Mouse (Mus musculus) urinary bladder, postnatal 10 days (tissue): Measurements from ENCODE around the gene Acbd3.

Experiments
- DNase-seq: peaks from one replicate; pipeline ENCODE4 v3.0.0; 2022; ENCODE audit warnings: low spot score

The Acbd3 gene

DNA sequence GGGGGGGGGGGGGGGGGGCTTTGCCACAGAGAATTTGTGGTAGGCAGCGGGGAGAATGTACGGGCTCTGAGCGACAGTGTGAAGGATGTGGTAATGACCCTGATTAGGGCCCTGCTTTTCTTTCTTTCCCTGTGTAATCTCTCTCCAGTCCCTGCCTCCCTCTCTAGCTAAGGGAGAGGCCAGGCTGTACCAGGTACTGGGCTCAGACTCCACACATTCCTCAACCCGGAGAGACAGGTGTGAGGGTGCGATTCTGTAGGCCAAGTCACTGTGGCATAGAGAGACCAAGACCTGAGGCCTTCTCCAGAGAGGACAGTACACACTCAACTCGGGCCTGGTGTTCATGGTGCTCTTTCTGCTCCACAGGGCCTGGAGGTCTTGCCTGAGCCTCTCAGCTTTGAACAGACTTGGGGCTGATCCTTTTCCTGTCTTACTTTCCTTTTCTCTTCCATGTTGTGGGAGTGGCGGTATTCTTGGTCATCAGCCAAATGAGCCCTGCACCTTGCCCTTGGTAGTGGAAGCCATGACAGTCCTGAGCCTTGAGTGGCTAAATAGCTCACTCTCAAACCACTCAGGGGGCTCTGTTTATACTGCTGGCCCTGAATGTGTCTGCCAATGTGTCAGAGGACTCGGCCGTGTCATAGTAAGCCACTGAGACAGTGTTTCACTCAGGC, 57.2 kb downstream of the Acbd3 start:
- no peak for DNase-seq

DNA sequence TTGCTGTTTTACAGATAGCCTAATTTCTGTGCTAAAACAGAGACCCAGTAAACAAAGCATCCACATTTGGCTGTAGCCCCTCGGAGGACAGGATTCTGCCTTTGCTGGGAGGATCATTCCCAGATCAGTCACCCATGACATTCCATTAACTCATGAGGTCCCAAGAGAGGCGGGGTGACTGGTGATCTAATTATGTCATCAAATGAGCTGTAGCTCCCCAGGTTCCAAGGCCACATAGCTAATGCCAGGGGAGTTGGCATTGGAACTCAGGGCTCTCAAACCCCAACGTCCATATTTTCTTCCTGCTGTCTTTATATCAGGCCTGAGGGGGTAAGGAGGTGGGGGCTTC, 57.7 kb downstream of the Acbd3 start:
- no peak for DNase-seq

DNA sequence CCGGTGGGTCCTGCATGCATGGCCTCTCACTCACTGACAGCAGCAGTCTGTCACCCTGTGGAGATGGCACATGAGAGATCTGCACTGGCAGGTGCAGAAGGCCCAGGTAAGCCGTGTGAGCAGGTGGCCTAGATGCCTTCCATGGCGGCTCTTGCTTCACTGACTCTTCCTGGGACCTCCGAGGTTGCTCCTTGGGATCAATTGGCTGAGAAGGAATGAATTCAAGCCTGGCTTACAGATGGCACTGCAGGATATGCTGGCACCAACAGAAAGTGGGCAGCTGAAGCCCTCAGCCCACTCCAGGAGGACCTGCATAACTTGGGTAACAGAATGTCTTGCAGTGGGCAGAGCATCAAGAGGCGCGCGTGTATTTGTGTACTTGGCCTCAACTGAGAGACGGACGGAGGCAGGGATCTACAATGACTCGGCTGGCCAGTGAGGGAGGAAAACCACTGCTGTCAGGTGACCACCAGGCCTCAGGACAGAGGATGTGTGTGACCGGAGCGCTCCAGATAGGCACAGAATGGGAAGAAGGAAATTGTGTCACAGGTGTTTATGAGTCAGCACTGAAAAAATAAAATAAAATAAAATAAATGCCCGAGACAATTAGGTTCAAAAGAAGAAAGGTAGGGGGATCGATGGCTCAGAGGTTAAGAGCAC, 66.1 kb downstream of the Acbd3 start:
- DNase-seq = no peak

DNA sequence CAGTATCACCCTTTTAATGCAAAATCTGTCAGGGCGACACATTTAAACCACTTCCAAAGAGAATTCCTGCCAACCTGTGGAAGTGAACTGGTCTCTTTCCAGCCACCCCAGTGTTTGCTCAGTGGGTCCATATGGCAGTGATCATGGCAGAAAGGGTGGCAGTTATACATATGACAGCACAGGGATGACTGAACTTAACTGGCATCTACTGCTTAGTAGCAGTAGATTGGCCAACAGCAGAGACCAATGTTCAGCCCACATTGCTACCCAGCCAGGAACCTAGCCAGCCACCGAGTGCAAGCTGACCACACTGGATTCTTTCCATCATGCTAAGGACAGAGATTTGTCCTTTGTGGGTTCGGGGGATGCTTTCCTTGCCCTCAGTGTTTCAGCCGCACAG, 67.0 kb downstream of the Acbd3 start:
- DNase-seq = no peak

DNA sequence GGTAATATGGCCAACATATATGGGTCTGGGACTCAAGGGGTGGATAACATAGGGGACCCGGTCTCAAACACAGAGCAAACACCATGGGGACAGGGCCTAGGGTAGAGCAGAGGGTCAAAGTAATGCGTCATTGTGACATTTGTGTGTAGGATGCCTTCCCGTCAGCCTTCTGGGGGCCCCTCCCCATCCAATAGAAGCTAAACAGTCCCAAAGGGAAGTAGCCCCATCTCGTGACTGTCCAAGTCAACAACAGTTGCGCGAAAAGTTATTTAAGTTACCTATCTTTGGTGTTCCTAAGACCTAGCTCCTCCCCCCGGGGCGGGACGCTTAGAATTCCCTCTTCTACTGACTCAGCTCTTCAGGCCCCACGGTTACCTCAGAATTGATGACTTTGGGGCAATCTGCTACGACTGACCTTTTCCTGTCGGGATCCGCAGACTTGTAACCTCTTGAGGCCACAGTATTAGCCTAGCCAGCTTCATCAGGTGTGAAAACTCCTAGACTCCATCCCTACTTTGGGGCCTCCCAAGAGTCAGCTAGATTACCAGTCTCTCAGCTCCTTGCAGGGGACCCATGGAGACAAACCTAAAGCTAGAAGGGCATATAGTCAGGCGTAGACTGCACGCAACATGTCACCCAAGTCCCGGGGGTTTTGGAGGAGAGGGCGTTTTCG, 67.7 kb downstream of the Acbd3 start:
- no peak for DNase-seq

DNA sequence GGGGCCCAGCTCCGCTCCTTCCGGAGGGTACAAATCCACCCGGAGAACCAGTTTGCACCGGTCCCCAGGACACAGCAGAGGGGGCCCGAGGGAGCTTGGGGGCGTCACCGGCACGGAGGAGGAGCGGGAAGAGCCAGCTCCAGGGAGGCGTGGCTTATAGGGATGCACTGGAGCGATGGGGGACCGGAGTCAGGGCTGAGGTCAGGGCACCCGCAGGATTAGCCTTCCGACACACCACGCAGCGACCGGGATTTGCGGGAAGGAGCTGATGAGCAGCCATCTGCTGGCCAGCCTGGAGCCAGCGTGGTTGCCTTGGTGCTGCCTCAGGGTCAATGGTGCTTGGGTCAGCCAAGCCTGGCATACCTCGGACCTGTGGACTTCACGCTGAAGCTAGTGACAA, 68.3 kb downstream of the Acbd3 start:
- no peak for DNase-seq

DNA sequence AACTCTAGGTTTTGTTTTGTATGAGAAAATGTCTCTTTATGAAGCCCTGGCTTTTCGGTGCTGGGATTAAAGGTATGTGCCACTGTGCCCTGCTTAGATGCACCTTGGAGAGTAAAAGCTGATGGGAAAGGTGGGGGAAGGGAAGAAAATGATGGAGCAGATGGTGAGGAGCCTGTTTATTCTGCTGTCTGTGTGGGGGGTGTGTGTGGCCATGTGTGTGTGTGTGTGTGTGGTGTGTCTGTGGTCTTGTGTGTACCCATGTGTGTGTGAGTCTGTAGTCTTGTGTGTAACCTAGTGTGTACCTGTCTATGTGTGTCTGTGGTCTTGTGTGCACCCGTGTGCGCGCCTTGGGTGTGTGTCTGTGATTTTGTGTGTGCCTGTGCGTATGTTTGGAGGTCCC, 72.8 kb downstream of the Acbd3 start:
- no peak for DNase-seq

DNA sequence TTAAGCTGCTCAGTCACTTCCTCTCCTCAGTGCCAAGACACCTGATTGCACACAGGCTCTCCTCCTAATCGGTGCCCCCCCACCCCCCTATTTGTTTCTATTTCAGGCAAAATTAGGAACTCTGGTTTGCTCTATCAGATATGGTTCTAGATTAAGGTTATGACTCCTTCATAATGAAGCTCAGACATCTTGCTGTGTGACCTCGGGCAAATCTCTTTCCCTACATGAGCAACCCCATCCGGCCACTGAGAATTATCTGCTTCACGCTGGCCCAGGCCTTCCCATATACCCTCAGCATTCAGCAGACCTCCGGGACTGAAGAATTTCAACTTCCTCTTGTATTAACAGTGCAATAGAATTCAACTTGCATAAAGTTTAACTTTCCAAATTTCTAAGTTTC, 73.4 kb downstream of the Acbd3 start:
- no peak for DNase-seq

DNA sequence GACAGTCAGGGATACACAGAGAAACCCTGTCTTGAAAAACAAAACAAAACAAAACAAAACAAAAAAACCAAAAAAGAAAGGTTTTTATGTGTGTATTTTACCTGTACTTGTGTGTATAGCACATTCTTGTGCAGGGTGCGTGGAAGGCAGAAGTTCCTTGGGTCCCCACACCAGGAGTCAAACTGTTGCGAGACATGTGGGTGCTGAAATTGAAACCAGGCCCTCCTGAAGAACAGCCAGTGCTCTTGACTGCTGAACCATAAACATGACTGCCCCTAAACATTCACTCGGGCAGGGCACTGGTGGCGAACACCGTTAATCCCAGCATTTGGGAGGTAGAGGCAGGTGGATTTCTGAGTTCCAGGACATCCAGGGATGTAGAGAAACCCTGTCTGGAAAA, 74.2 kb downstream of the Acbd3 start:
- DNase-seq = no peak

DNA sequence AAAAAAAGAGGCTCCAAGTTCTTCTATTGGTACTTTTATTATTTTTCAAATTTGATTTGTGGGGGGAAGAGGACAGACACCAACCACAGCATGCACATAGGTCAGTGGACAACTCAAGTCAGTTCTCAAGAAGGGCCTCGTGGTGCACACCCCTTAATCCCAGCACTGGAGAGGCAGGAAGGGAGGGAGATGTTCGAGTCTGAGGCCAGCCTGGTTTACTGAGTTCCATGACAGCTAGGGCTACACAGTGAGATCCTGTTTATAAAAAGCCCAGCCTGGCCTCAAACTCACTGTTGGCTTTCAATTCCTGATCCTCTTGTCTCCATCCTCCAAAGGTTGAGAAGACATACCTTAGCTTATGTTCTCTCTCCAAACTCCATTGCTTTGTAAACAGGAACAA, 75.0 kb downstream of the Acbd3 start:
- no peak for DNase-seq

DNA sequence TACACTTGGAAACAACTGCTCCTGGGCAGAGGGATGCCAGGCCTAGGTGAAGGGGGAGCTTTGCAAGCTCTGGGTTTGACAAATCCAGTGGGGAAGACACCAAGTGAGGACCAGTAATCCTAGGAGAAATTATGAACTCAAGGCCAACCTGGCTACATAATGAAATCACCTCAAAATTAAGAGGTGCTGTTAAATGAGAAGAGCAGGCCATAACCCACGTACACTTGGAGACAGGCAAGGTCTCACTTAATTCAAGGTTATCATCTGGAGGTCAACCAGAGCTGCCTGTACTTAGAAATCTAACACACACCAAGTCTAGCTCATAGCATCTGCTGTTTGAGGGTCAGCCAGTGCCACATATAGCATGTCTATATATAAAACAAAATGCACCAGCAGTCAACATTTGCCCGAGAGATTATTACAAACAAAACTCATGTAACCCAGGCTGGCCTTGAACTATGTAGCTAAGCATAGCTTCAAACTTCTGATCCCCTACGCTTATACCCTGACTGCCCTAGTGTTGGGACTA, 75.7 kb downstream of the Acbd3 start:
- no peak for DNase-seq
